Mouse (Mus musculus): ENCODE data around the gene Gm37240.

GRCm38 (mm10) chr3:84926140-84926539, 961.2 kb downstream of the Gm37240 start:
- no peak for TF ChIP-seq POLR2A (IDR thresholded peaks at IDR 0.05; ENCODE audit: borderline replicate concordance, control insufficient read depth, low read depth, low read length)
- TF ChIP-seq CTCF (IDR thresholded peaks at IDR 0.05; ENCODE audit: control insufficient read depth, insufficient read depth, low read length), result no peak
